Mouse (Mus musculus) naive thymus-derived CD4-positive, alpha-beta T cell, adult 2 months (primary cell): ENCODE measurements at regions not wholly inside any gene's neighbourhood (a gene's known extent, or its start where the extent isn't known, plus 50 kb on each side); places are given as distances from the start of the nearest gene placed in this dataset.

ENCODE experiments used
- DNase-seq: peaks from one replicate; pipeline ENCODE4 v3.0.0-alpha.2; 2011; ENCODE audit warnings: low read depth

DNA sequence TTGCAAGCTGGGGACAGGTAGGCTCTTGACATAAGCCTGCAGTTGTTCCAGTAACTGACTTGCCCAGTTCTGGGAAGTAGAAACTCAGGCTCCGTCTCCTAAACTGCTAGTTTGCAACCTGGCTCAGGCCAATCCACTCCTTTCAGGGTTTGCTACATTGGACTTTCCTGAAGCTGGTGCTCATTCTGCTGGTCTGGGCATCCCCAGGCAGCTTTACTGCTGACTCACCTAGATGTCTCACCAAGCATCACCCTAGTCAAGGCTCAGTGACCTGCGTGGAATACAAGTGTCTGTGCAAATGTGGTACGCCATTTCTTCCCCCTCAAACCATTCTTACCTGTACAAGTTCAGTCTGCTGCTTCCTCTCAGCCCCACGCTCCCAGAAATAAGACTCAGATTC lies 110.8 kb downstream of the Qrsl1 start:
- no peak for DNase-seq

DNA sequence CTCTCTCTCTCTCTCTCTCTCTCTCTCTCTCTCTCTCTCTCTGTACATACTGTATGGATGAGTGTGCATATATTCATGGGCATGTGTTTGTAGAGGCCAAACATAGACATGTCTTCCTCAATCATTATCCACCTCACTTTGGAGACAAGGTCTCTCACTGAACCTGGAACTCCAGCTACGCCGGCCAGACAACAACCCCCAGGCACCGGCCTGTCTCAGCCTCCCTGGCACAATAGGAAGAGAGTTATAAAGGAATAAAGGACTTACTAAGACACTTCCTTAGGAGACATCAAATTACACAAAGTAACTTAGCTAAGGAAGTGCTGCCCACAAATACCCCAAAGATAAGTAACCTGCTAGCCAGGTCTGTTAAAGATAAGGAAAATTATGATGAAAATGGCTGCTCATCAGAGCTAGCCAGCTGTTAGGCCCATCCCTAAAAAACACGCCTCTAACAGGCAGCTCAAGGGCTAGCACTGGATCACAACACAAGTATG lies 110.0 kb downstream of the Qrsl1 start:
- no peak for DNase-seq

DNA sequence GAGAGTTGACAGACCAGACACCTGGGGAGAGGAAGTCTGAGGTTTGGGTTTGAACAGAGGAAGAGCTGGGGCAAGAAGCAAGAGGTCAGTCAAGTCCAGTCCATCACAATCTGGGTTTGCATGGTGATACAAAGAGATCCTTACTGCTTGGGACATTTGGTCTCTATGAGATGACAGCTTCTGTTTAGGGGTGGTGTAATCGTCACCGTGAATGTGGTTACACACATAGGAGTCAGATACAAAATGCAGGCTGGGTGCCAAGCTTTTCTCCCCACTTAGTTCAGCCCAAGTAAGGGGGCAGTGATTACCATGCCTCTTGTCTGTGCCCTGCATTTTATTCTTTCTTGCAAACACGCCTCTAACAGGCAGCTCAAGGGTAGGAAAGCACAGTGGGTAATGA lies 108.9 kb downstream of the Qrsl1 start:
- no peak for DNase-seq

DNA sequence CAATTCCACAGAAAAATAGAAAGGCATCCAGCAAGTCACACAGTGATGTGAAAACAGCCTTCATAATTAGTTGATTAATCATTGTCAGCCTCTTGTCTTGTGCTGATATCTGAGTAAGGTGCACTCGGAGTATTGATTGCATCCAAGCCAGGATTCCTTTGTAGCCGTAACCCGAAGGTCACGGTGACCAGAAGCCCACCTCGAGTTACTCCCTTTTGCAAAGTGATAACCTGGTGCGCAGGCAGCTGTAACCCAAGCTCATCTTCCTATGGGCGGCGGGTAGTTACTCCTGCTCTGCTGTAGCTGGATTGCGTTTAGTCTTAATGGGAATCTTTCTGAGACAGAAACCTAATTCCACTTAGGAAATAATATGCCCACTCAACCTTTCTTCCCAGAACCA lies 107.0 kb downstream of the Qrsl1 start:
- no peak for DNase-seq

DNA sequence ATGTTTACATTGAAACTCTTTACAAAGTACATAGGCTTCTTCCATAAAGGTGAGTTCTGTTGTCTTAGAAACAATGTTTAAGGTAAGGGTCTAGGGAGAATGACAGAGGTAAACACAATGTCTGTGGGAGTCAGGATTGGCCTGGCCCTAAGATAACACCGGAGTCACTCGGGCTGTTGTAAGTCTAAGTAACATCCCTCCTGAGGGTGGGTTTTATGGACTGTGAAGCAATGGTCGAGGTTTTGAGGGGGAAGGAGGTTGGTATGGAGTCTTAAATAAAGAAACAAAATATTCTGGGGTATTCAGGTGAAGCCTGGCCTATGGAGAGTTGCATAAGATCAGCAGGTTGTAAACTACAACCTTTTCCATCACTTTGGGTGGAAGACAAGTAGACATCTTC lies 101.5 kb downstream of the Qrsl1 start:
- no peak for DNase-seq

DNA sequence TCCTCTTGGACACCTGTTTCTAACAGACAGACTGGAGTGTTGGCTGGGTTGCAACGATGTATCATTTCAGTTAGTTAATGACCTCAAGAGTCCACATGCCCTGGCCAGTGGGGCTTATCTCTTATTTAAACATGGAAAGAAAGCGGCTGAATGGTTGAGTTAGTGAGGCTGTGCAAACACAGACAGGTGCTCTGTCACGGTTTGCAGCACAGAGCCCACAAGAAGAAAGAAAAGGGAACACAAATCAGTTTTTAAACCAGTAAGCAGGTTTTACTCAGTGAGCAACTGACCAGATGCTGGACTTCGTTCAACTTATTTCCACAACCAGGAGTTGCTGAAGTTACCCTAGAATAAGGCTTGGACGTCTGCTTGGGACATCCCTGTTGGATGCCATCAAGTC lies 86.3 kb downstream of the Qrsl1 start:
- no peak for DNase-seq

DNA sequence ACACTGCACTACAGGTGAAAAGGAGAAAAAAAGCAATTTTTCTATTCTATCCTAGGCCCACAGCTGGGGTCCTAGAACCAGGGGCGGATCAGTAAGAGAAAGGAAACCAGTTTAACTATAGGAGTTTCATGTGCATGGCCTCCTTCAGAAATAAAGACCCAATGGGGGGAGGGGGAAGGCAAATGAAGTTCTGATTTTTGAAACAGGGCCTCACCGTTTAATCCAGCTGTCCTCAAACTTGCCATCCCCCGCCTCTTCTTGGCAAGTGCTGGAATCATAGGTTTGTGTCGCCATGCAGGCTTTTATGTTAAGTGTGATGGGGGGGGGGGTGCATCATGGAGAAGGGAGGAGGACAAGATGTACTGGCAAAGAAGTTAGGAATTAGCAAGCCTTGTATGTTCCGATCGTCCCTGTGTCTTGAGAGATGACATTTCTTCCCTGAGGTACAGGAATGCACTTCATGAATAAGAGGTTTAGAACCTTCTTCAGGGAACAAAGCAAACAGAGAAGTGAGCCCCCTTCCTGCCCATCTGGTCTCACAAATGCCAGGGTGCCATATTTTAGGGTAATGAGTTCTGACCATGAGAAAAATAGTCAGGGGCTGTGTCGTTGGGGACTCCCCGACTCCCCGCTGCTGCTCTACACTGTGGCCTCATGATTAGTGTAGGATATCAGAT lies 83.9 kb downstream of the Qrsl1 start:
- no peak for DNase-seq

DNA sequence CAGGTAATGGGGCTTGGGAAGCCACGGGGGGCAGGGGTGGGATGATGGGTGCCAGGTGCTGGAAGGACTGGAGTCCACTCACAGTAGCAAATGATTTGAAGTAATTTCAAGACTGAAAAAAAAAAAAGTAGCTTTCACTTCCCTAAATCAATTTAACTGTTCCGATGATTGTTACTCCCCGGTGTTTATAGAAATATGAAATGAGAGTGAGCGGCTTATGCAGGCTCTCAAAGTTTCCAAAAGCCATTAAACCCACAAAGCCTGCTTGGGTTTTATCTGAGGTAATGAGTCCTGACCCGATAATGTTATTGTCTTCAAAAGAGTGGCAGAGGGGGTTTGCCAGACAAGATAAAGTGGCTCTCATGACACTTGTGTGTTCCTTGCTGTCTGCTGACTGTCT lies 82.9 kb downstream of the Qrsl1 start:
- DNase-seq, result no peak

DNA sequence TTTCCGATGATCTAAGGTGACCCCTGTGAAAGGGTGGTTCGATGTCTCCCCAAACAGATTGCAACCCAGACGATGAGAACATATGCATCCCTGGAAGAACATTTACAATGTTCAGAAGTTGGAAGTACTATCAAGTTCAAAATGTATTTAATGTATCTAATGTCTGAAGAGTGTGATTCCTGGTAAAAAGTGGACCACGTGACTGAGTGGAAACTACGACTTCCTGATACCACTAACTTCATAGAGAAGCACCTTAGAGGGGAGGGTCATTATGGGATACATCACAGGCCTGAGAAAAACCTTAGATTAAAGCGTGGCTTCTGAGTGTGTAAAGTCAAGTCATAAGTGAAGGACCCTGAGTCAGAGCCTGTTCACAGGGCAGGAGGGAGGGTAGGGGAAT lies 82.1 kb downstream of the Qrsl1 start:
- DNase-seq, result no peak

DNA sequence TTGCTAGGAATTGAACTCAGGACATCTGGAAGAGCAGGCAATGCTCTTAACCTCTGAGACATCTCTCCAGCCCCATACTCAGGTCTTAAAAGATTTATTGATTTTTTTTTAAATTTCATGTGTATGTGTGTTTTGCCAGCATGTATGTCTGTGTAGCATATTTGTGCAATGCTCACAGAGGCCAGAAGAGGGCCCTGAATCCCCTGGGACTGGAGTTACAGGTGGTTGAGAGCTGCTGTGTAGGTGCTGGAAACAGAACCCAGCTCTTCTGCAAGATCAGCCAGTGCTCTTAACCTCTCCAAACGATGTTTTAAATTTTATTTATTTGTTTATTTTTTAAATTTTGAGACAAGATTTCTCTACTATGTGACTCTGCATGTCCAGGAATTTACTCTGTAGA lies 78.9 kb downstream of the Qrsl1 start:
- DNase-seq, result no peak

DNA sequence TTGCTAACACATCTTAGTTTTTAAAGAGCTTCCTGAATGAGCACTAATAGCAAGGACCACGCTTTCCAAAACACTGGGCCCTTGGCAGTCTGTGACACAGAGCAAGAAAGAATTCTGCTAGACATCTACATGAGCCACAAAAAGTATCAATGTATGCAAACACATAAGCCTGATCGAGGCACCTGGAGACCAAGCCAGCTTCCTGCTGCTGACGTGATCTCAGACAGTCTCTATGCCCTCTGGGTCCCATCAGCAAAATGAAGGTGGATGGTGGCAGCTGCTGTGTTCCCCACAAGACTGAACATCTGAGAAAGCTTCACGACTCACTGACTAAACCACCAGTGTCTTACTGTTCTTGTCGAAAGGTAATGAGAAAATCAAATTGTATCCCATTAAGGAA lies 77.5 kb downstream of the Qrsl1 start:
- no peak for DNase-seq
